Mouse (Mus musculus): ENCODE measurements around the gene Gm28230.

The Gm28230 gene

GRCm38 (mm10) chr2:74774359-74774758 lies 47.8 kb downstream of the Gm28230 start:
- no peak for DNase-seq

- DNase-seq: peak; percentile 7 to 12
Measured at GRCm38 (mm10) chr2:74777536-74778275, 51.2 kb downstream of the Gm28230 start.

GRCm38 (mm10) chr2:74781386-74781785 lies 54.9 kb downstream of the Gm28230 start:
- no peak for DNase-seq

GRCm38 (mm10) chr2:74795531-74795930 lies 69.0 kb downstream of the Gm28230 start:
- DNase-seq: no peak

Measured in kidney, postnatal 4 days (tissue).